ENCODE assay signal across 1 mouse cellular context in the genomic region with DNA sequence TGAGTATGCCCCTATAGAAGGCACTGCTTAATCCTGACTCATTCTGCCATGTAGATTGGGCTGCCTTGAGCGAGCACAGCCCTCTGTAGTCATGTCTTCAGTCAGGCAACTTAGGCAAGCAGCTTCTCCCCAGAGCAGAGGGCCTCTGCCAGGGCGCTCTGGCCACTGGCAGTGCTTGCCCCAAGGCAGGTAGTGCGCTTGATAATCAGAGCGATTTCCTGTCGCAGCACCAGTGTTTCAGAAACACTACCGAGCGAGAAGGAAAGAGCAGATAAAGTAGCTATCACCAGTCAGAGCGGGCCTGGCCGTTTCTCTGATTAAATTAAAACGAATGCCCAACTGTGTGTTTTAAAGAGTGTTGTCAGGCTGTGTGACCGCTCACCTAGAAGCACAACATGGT.
TF ChIP-seq lines count a peak whose summit lies in the region.

No protein-coding gene starts in this region.

TF ChIP-seq in MEL, 35 proteins besides CTCF, POLR2A, EP300 and RAD21 (continued from another document):
- TF ChIP-seq USF1 (IDR thresholded peaks at IDR 0.05; ENCODE audit: low read depth, low read length) (no peak), POLR2AphosphoS2 (IDR thresholded peaks at IDR 0.05; ENCODE audit: low read length) (0 out of 2 replicates have a peak, but pooled peaks have one; percentile 21), MYC (IDR thresholded peaks at IDR 0.05; ENCODE audit: low read depth, low read length) (no peak; the same call in 1 of the 2 replicates), MAX (IDR thresholded peaks at IDR 0.05; ENCODE audit: low read length) (no peak), ZMIZ1 (IDR thresholded peaks at IDR 0.05; ENCODE audit: low read depth, low read length) (no peak), SIN3A (IDR thresholded peaks at IDR 0.05; ENCODE audit: low read length) (peak; percentile 59; the same call in 1 of the 2 replicates), MAZ (IDR thresholded peaks at IDR 0.05; ENCODE audit: low read depth, low read length) (no peak), RCOR1 (IDR thresholded peaks at IDR 0.05; ENCODE audit: low read depth, low read length) (peak; percentile 84), BHLHE40 (IDR thresholded peaks at IDR 0.05; ENCODE audit: borderline replicate concordance, low read depth, low read length) (0 out of 2 replicates have a peak, but pooled peaks have one; percentile 12), ZC3H11A (IDR thresholded peaks at IDR 0.05; ENCODE audit: low read depth, low read length) (no peak), UBTF (IDR thresholded peaks at IDR 0.05; ENCODE audit: borderline replicate concordance, insufficient read depth, low read depth, low read length) (no peak), CHD1 (IDR thresholded peaks at IDR 0.05; ENCODE audit: low read depth, low read length) (no peak), JUND (IDR thresholded peaks at IDR 0.05; ENCODE audit: low read depth, low read length) (no peak), MYB (IDR thresholded peaks at IDR 0.05; ENCODE audit: low read depth, low read length) (peak; percentile 94), CHD2 (IDR thresholded peaks at IDR 0.05; ENCODE audit: low read length) (no peak), GABPA (IDR thresholded peaks at IDR 0.05; ENCODE audit: low read depth, low read length) (no peak), KAT2A (conservative IDR thresholded peaks at IDR 0.05; ENCODE audit: low read depth, low read length) (no peak), TCF12 (IDR thresholded peaks at IDR 0.05; ENCODE audit: low read depth, low read length) (peak; percentile 85), E2F4 (IDR thresholded peaks at IDR 0.05; ENCODE audit: borderline replicate concordance, low read depth, low read length) (no peak), ELF1 (IDR thresholded peaks at IDR 0.05; ENCODE audit: low read depth, low read length) (peak; percentile 25; the same call in 1 of the 2 replicates), GATA1 (IDR thresholded peaks at IDR 0.05; ENCODE audit: low read depth, low read length) (peak; percentile 83)
